Mouse (Mus musculus) liver, postnatal 0 days (tissue): ENCODE data around the gene Tiparp.

ENCODE experiments used
- CTCF ChIP-seq: sonication (generic); IDR thresholded peaks from 2 replicates; pipeline ENCODE4 v1.5.1; 2016; ENCODE audit warnings: antibody characterized with exemption, low read depth
- EP300 ChIP-seq: IDR thresholded peaks from 2 replicates; pipeline ENCODE4 v1.6.1; 2016; ENCODE audit warnings: antibody characterized with exemption, low read depth, mild to moderate bottlenecking

- no peak for TF ChIP-seq CTCF
- TF ChIP-seq EP300: no peak
Observed at GRCm38 (mm10) chr3:65533598-65533997, 5.4 kb downstream of the Tiparp start.
